Mouse (Mus musculus): ENCODE measurements at regions not wholly inside any gene's neighbourhood (a gene's known extent, or its start where the extent isn't known, plus 50 kb on each side); places are given as distances from the start of the nearest gene placed in this dataset.

GRCm38 (mm10) chr4:39926021-39926591 lies 216.8 kb upstream of the Aco1 start:
- no peak for DNase-seq (ENCODE audit: low spot score in 2 of 2)

- DNase-seq (ENCODE audit: low spot score in 2 of 2) = no peak
Measured at GRCm38 (mm10) chr4:39926594-39926993, 216.3 kb upstream of the Aco1 start.

GRCm38 (mm10) chr4:39928491-39928890 lies 214.4 kb upstream of the Aco1 start:
- peak in 1 of 2 experiments; percentile 14 for DNase-seq (ENCODE audit: low spot score in 2 of 2)

GRCm38 (mm10) chr4:39934025-39934708 lies 208.7 kb upstream of the Aco1 start:
- DNase-seq (ENCODE audit: low spot score in 2 of 2) = peak in 1 of 2 experiments; percentile 13

- no peak for DNase-seq (ENCODE audit: low spot score in 2 of 2)
Measured at GRCm38 (mm10) chr4:39958687-39959086, 184.2 kb upstream of the Aco1 start.

- no peak for DNase-seq (ENCODE audit: low spot score in 2 of 2)
Measured at GRCm38 (mm10) chr4:39967938-39968337, 174.9 kb upstream of the Aco1 start.

- no peak for DNase-seq (ENCODE audit: low spot score in 2 of 2)
Measured at GRCm38 (mm10) chr4:39991358-39991757, 151.5 kb upstream of the Aco1 start.

- DNase-seq (ENCODE audit: low spot score in 2 of 2) = no peak
Measured at GRCm38 (mm10) chr4:39991851-39992250, 151.0 kb upstream of the Aco1 start.

GRCm38 (mm10) chr4:39998771-39999422 lies 144.0 kb upstream of the Aco1 start:
- no peak for DNase-seq (ENCODE audit: low spot score in 2 of 2)

GRCm38 (mm10) chr4:40014666-40015065 lies 128.2 kb upstream of the Aco1 start:
- peak; percentile 82 to 88 for DNase-seq (ENCODE audit: low spot score in 2 of 2)

GRCm38 (mm10) chr4:40016856-40017255 lies 126.0 kb upstream of the Aco1 start:
- no peak for DNase-seq (ENCODE audit: low spot score in 2 of 2)

- no peak for DNase-seq (ENCODE audit: low spot score in 2 of 2)
Measured at GRCm38 (mm10) chr4:40018208-40018607, 124.7 kb upstream of the Aco1 start.

- no peak for DNase-seq (ENCODE audit: low spot score in 2 of 2)
Measured at GRCm38 (mm10) chr4:40031361-40031760, 111.5 kb upstream of the Aco1 start.

GRCm38 (mm10) chr4:40047846-40048245 lies 95.0 kb upstream of the Aco1 start:
- DNase-seq (ENCODE audit: low spot score in 2 of 2) = no peak

GRCm38 (mm10) chr4:40049086-40049485 lies 93.8 kb upstream of the Aco1 start:
- no peak for DNase-seq (ENCODE audit: low spot score in 2 of 2)

- no peak for DNase-seq (ENCODE audit: low spot score in 2 of 2)
Measured at GRCm38 (mm10) chr4:40051848-40052247, 91.0 kb upstream of the Aco1 start.

- DNase-seq (ENCODE audit: low spot score in 2 of 2) = no peak
Measured at GRCm38 (mm10) chr4:40053391-40053790, 89.5 kb upstream of the Aco1 start.

GRCm38 (mm10) chr4:40063751-40064456 lies 79.0 kb upstream of the Aco1 start:
- DNase-seq (ENCODE audit: low spot score in 2 of 2) = no peak

- DNase-seq (ENCODE audit: low spot score in 2 of 2) = no peak
Measured at GRCm38 (mm10) chr4:40064457-40064836, 78.4 kb upstream of the Aco1 start.

GRCm38 (mm10) chr4:40070959-40071634 lies 71.8 kb upstream of the Aco1 start:
- peak; percentile 25 to 53 for DNase-seq (ENCODE audit: low spot score in 2 of 2)

- DNase-seq (ENCODE audit: low spot score in 2 of 2) = no peak
Measured at GRCm38 (mm10) chr4:40081035-40081434, 61.8 kb upstream of the Aco1 start.

- DNase-seq (ENCODE audit: low spot score in 2 of 2) = no peak
Measured at GRCm38 (mm10) chr4:40090295-40090694, 52.6 kb upstream of the Aco1 start.
